Mouse (Mus musculus) olfactory bulb, adult 2 months (tissue): Measurements from ENCODE around the gene Krtap5-1.
"Not testable (repeated sequence)": the region's sequence is repeated elsewhere in the genome, so short reads cannot be mapped to it uniquely, and the experiment has no call there.

Source experiments
- CTCF ChIP-seq: fragments of 200-500 bp; IDR thresholded peaks from 2 replicates; pipeline ENCODE4 v1.5.1; 2012; ENCODE audit warnings: low read depth, mild to moderate bottlenecking, low read length, moderate library complexity; ENCODE audit not compliant: insufficient read depth
- POLR2A ChIP-seq: fragments of 200-500 bp; IDR thresholded peaks from 2 replicates; pipeline ENCODE4 v1.6.1; 2012; ENCODE audit warnings: mild to moderate bottlenecking, low read depth, low read length, moderate library complexity; ENCODE audit not compliant: insufficient read depth

DNA sequence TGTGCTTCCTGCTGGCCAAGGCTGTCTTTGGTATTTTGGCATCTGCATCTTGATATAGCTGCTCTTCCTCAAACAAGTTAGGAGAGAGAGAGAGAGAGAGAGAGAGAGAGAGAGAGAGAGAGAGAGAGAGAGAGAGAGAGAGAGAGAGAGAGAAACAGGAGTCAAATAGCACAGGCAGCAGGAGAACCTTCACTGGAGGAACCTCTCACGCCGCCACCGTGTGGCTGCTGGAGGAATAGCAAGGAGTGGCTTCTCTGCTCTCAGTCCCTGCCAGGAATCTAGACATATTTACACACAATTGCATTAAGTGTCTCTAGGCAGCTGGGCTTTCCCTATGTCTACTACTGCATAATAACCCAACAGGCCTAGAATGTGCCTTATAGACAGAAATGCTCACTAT, 18.7 kb downstream of the Krtap5-1 start:
- TF ChIP-seq POLR2A: not testable (repeated sequence)
- peak; percentile 24; the same call in 1 of the 2 replicates for TF ChIP-seq CTCF
